Mouse (Mus musculus): Measurements from ENCODE around the gene Psmd11.

- no peak for TF ChIP-seq POLR2A (IDR thresholded peaks at IDR 0.05; ENCODE audit: extremely low read depth, insufficient read depth, low read length)
- no peak for TF ChIP-seq CTCF (IDR thresholded peaks at IDR 0.05; ENCODE audit: low read depth, low read length)
These were observed 46.4 kb downstream of the Psmd11 start for GRCm38 (mm10) chr11:80474846-80475245.
